Mouse (Mus musculus) embryo, embryonic 9.5 days (tissue): Measurements from ENCODE around the gene Zfp715.
"Not testable (repeated sequence)": the region's sequence is repeated elsewhere in the genome, so short reads cannot be mapped to it uniquely, and the experiment has no call there.

Experiments
- DNase-seq: peaks from one replicate; pipeline ENCODE4 v3.0.0-alpha.2; 2017; ENCODE audit errors: extremely low spot score

The Zfp715 gene

GRCm38 (mm10) chr7:43313013-43313428 lies at the start of gene Zfp715:
Gene Zfp715, minus strand, starts transcription at chr7:43313294.
- DNase-seq: peak; percentile 88

DNA sequence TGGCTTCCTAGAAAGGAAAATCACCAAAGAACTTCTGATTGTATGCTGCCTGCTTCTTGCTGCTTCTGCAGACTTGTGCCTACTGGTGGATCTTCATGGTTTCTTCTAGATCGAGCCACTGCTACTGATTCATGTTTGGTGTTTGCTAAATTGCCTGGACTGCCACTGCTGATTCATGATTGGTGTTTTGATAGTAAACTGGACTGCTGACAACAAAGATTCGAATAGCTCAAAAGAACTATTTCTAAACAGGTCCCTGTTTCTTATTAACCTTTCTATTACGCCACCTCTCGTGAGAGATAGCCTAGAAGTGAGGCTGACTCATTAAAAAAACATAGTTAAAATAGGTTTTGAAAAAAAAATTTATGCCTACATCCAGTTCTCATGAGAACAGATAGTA lies 48.9 kb upstream of the Zfp715 start:
- DNase-seq: no peak

GRCm38 (mm10) chr7:43361442-43361841 lies 48.3 kb upstream of the Zfp715 start:
- no peak for DNase-seq

GRCm38 (mm10) chr7:43358556-43358955 lies 45.5 kb upstream of the Zfp715 start:
- DNase-seq: no peak

GRCm38 (mm10) chr7:43354893-43355835 lies 42.1 kb upstream of the Zfp715 start:
- DNase-seq: peak; percentile 5

GRCm38 (mm10) chr7:43353758-43354157 lies 40.7 kb upstream of the Zfp715 start:
- no peak for DNase-seq

- no peak for DNase-seq
Observed at GRCm38 (mm10) chr7:43353118-43353517, 40.0 kb upstream of the Zfp715 start.

DNA sequence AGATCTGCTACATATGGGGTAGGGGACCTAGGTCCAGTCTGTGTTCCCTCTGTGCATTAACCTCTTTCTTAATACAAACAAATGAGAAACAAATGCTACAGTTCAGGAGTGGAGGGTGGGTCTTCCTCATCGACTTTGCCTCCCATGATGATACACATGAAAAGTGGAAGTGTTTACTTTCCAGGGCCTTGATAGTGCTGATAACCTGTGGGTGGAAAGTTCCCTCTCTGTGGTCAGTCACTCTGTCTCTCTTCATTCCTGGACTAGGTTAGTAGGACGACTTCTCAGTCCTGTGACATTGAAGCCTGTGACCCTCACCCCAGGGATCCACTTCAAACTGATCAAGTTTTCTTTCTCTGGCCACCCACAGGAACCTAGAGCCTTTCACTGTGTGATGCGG lies 38.1 kb upstream of the Zfp715 start, which contains the start of gene Siglecf:
Gene Siglecf, plus strand, starts transcription at position 188 of the 400 bp plus-strand sequence.
- DNase-seq: no peak

GRCm38 (mm10) chr7:43349623-43350022 lies 36.5 kb upstream of the Zfp715 start:
- not testable (repeated sequence) for DNase-seq

DNA sequence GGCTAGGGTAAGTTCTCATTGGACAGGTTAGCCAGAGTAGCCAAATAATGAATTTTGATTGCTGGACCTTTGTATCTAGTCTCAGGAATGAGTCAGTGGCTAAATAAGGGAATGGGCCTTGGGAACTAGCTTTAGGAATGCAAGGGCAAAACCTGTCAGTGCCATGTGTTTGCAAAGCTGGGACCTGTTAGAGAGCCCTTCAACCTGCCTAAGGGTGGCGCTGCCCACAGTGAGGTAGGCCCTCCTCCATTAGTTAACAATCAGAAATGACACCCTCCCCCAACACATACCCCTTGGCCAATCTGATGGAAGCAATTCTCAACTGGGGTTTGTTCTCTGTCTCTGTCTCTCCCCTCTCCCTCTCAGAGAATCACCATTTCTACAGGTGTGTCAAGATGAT lies 33.5 kb upstream of the Zfp715 start:
- no peak for DNase-seq

DNA sequence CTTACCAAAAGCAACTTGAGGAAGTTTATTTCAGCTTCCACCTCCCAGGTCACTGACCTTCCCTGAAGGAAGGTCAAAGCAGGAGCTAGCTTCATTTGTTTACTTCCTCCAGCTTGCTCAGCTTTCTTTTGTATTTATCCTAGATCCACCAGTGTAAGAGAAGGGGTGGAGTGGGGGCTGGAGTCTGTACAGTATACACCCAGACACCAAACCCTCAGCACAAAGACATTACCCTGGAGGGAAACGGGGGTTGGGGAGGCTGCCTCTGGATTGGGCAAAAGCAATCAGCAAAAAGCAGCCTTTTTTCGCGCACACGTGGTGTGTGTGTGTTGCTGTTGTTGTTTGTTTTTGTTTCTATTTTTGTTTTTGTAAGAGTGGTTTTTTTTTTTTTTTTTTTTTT lies 33.1 kb upstream of the Zfp715 start:
- DNase-seq: no peak

DNA sequence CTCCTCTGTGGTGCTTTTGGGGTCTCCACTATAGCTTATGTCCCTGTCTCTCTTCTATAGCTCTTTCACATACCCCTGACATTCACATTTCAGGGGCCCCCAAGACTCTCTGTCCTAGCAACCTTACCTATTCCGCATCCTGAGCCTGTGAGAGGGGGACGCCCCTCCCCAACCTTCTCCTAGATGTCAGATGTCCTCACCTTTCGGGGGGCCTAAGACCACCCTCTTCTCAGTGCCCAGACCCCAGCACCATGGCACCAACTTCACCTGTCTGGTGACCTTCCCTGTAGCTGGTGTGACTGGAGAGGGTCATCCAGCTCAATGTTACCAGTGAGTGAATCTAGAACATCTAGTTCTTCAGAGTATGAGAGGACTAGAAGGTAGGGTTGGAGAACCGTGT lies 31.4 kb upstream of the Zfp715 start:
- no peak for DNase-seq

- no peak for DNase-seq
Observed at GRCm38 (mm10) chr7:43344020-43344419, 30.9 kb upstream of the Zfp715 start.

GRCm38 (mm10) chr7:43343191-43343590 lies 30.1 kb upstream of the Zfp715 start:
- DNase-seq: no peak

DNA sequence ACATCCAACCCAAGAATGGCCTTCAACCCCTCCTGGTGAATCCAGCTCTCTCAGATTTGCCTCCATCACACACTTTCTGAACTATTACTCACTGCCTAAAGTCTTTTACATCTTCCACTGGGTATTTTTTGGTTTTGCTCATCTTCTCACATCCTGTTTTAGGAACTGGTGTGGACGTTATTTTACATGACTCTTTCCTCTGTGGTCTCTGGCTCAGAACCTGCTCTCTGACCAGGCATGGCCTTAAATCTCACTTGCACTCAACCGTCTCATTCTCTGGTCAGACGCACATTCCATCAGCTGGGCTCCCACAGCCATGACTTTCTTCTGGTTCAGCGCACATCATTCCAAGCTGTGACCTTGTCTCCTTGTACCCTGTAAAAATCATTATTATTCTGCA lies 27.7 kb upstream of the Zfp715 start:
- DNase-seq: no peak

DNA sequence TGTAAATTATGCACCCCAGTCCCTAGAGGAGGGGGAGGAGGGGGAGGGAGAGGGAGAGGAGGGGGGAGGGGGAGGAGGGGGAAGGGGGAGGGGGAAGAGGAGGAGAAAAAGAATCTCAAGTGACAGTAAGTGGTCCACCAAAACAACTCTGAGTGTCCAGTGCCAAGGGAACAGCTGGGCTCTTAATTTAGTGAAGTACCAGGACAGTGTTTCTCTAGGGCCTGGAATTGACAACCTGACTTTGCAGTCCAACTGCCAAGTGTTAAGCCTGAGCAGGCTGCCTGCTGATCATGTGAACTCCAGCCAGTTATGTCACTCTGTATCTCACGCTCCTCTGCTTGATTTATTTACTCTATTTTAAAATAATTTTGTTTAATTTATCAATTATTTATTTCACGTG lies 20.8 kb upstream of the Zfp715 start:
- DNase-seq: no peak

DNA sequence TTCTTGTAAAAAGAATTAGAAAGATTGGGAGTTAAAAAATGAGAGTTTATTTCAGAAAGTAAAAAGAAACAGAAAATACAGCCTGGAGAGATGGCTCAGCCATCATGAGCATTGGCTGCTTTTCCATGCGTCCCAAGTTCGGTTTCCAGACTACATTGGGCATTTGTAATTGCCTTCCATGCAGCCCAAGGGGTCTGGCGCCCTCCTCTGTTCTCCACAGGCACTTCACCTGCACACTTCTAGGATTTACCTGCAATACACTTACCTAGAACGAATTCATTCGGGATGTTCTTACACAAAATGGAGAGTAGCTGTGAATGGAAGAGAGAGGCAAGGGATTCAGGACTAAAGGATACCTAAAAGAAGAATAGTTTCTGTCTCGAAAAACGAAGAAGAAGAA lies 20.1 kb upstream of the Zfp715 start:
- no peak for DNase-seq

DNA sequence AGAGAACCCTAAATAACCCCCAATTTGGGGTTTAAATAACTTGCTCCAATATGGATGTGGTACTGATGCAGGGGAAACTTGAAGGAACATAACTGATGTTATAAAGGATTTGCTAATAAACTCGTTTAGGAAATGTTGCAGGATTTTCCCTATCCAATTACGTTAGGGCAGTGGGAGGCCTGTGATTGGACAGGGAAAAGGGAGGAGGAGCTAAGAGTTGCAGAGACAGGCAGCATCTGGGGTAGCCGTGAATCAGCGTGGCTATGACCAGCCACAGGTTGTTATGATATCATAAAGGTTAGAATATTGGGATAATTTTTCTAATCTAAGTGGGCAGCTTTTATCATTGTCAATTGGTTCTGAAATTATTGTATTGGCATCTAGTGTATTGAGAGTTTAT lies 15.0 kb upstream of the Zfp715 start:
- DNase-seq: no peak

GRCm38 (mm10) chr7:43326223-43326780 lies 13.2 kb upstream of the Zfp715 start:
- no peak for DNase-seq

DNA sequence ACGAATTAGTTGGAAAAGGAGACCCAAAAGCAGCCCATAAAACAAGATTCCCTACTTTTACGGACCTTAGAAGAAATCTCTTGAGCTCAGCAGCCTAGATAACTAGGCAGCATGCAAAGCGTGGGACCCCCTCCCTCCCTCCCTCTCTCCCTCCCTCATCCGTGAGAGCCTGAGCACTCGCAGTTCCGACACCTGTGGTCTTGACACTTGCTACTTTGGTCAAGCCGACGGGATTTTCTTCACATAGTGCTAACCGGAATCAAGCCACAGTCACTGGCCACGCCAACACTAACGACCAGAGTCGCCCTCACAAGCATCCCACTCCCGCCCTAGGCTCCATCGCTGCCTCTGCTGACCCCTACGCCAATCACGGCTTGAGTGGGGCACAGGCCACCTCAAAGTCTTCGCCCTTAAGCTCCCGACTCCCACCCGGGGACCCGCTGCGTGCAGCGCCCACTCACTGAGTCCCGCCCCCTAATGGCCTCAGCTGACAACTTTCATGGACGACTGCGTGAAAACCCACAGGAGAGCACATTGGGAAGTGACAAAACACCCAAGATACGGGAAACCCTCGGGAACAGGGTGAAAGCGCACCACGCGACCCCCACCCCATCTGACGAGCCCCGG lies 595 bp downstream of the Zfp715 start:
- no peak for DNase-seq

DNA sequence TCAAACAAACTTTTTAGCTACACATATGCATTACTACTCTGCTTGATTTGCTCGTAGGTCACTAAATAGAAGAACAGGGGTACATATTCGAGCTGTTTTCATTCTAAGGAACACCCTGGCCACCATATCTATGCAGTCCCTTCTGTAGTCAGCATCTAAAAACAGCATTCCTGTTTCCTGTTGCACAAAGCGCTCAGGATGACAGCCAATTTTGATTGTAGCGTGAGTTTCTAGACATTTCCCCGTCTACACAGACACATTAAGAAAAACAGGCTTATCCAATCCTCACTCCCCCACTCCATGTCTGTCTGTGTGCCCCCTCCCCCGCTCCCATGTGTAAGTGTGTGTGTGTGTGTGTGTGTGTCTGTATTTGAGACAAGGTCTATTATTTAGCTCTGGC lies 1.5 kb downstream of the Zfp715 start:
- DNase-seq: no peak

DNA sequence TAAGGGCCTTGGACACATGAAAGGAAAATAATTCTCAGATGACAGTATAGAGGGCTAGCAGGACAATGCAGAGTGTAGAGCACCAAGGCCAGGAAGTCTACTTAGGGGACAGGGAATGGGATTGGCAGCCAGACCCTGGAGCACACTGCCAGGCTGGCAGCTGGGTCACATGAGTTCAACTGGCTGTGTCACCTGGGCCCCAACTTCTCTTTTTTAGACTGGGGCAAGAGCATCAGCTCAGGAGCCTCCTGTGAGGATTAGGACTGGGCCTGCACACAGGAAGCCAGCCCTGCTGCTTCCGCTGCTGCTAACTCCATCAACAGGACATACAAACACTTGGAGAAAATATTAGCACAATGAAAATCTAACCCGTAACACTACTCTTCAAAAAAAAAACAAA lies 4.0 kb downstream of the Zfp715 start:
- DNase-seq: no peak

DNA sequence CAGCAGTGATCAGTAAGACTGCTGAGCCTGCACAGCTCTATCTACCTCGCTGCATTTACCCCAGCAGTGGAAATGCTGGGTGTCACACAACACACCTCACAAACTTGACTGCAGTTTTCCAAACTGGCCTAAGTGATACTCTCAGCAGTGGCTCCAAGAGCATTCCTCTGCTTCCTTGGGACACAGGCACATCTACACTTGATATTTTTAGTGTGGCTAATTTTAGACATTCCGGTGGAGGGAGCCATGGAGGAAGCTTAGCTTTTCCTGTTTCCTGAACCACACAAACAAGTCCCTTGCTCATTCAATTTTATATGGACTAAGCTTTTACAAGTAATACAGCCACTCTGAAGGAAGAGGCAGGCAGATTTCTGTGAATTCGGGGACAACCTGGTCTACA lies 7.9 kb downstream of the Zfp715 start:
- no peak for DNase-seq
